Mouse (Mus musculus): ENCODE results near the gene Zranb1. TPM values are rescaled to one million over a fixed set of nuclear protein-coding genes. Genes with fewer than 3 reads are reported as not detected.

Zranb1 gene
- total RNA-seq (2021) = 30.4 and 33.9 TPM in 2 replicates
- long read RNA-seq, experiment 1, full-length matches to known transcripts = 33 of 58 reads
- long read RNA-seq, experiment 1, partial matches to known transcripts = 4 of 58 reads
- long read RNA-seq, experiment 1, other reads (novel, unspliced or antisense) = 21 of 58 reads
- long read RNA-seq, experiment 2, full-length matches to known transcripts = 11 of 26 reads
- long read RNA-seq, experiment 2, partial matches to known transcripts = 2 of 26 reads
- long read RNA-seq, experiment 2, other reads (novel, unspliced or antisense) = 13 of 26 reads

DNA sequence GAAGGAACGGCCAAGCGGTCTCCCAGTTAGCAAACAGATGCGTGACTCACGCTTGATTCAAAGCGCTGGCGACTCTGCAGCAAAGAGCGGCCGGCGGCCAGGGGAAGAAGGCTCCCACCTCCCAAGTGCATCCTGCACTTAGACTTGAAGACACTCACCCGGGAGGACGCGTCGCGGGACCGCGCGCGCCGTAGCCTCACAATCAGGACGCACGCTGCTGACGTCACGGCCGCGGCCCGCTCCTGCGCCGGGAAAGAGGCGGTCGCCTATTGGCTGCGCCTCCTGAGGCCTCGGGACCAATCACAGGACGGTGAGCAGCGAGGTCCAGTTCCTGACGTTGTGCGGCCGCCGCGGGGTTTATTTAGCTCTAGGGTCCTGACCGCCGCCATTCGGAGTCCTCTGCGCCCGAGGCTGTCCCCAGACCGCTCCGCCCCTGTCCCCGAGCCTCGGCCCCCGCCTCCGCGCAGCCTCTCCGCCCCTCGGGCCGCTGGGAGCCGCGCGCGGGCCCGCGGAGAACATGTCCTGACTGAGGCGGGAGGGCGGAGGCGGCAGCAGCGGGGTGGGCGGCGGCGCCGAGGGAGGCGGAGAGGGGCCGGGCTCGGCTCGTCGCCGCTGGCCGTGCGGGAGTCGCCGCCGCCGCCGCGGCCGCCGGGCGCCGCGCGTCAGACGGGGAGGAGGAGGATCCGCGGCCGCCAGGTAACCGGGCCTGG lies at the start of gene Zranb1:
Zranb1 (plus strand) TSS at position 293 of the 710 bp plus-strand sequence.
- peak; percentile 99 for DNase-seq

DNA sequence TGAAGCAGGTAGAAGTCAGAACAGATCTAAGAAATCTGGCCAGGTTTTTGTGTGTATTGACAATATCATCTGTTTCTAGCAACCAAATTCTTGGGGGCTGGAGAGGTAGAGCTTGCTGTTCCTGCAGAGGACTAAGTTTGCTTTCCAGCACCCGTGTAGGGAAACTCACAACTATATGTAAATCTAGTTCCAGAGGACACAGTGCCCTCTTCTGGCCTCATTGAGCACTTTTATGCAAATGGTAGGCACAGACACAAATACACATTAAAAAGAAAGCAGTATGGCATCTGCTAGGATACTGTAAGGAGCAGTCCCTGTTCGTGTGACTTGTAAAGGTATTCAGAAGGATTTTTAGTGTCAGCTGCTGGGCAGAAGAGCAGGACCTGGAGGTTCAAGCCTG lies 48.6 kb upstream of the Zranb1 start:
- DNase-seq = no peak

DNA sequence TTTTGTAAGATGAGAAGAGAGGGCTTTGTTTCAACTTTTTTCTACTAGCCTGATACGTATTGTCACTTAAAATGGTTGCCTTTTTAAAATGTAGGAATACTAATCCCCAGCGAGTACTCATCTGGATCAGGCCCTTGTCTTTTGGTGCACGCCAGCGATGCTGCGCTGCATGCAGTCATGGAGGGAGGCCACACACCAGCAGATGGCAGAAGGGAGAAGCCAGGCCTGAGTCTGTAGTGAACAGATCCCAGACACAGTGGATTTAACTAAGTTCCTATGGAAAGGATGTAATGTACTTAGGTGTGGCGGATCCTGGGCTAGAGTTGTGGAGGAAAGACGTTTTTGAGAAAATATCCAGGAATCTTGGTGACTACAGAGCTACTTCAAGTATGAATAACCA lies 46.9 kb upstream of the Zranb1 start:
- DNase-seq = no peak

DNA sequence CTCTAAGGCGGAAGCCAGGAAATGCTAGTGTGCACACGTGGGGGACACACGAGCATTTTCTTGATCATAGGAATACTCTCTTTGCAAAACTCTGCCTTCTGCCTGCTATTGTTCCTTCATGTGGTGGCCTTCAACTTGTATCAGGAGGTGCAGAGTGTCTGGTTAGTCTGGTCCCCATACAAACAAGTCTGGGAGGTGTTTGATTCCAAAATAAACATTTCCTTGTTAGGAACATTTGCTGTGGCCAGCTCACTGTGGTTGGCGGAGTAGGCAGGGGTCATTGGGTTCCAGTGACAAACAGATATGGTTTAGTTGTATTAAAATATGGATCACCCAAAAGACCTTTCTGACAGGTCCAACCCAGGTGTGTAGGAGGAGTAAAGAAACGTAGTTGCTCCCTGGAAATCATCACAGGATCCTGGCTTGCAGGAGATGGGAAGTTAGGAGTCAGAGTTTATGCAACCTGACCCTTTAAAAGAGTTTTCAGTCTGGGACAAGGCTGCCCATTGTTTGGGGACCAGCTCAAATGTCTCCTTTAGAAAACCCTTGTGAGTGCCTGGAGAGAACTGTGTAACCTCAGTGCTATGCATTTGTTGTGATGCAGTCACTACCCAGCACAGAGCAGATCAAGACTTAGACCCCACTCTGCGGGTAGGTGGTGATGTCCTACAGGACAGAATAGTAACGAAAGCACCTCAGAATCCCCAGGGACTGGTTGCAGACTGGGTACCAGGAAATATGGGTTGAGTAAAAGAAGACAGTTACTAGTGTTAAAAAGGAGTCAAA lies 43.7 kb upstream of the Zranb1 start:
- no peak for DNase-seq

DNA sequence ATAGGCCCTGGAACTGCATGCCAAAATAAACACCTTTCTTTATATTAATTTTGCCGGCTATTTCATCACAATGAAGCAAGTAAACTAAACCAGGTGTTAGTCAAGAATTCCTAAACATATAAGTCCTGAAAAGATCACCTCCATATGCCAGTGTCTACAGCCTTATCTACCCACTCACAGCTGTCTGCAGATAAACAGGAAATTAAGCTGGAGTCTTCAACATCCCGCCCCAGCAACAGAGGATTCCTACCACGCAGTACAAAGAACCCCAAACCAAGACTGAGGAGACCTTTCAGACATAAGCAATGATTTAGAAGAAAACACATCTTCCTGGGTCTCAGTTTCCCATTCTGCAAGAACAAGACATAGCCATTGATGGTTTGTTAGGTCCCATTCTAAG lies 42.9 kb upstream of the Zranb1 start:
- DNase-seq = no peak

DNA sequence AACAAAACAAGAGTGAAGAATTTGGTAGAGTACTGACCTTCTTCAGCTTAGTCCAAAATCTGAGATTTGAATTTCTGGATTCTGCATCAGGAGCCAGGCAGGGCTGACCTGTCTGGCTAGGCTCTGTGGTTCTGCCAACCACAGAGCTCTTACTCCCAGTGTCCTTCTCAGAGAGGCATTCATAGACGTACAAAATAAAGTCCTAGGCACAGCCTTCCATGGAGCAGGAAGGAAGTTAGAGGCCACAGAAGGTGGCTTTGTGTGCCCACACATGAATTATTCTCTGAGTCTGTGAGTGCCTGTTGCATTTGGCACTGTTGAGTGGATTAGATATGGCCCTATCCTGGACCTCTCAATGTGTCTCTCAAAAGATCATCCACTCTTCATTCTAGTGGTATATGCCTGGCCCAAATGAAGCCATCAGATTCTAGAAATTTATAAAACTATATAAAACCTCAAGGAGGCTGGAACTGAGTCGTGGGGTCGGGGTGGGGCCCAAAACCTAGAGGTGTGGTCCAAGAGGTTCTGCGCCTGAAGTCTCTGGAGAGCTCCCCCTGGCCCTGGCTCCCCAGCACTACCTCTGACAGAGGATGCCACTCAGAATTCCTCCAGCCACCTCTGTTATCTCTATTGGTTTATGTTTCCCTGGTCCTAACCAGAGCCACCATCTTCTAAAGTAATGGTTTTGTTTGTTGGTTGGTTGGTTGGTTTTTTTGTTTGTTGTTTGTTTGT lies 42.3 kb upstream of the Zranb1 start:
- no peak for DNase-seq

DNA sequence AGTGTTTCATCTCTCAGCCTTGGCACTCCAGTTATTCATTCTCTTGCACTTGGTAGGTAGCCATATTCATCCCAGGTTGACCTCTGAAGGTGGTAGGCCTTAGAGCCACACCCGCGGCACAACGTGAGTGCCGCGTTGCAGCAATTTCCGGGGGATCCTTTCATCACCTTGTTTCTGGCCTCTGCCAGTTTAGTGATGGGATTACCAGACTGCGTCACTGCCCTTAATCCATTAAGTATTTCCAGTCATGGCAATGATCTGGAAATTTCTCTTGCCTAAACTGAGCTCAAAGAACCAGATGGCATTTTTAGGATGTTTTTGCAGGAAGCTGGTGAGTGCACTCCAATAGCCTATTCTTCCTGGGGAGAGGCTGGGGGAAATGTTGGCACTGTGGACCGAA lies 41.3 kb upstream of the Zranb1 start:
- DNase-seq = no peak

DNA sequence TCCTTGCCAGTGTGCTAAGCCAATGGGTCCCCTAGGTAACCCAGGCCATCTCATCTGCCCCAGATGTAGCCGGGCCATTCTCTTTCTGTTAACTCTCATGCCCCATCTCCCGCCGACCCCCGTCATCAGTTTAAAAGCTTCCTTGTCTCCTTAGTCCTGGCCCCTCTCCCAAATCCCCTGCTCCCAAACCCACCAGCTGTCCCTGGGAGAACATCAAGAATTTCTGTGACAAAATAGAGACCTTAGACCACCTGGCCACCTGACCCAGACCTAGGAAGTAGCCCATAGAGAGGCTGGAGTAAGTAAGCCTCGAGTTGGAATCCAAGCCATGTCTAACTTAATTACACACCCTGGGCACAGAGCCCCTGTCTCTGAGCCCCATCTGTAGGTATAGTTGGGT lies 40.7 kb upstream of the Zranb1 start:
- no peak for DNase-seq

DNA sequence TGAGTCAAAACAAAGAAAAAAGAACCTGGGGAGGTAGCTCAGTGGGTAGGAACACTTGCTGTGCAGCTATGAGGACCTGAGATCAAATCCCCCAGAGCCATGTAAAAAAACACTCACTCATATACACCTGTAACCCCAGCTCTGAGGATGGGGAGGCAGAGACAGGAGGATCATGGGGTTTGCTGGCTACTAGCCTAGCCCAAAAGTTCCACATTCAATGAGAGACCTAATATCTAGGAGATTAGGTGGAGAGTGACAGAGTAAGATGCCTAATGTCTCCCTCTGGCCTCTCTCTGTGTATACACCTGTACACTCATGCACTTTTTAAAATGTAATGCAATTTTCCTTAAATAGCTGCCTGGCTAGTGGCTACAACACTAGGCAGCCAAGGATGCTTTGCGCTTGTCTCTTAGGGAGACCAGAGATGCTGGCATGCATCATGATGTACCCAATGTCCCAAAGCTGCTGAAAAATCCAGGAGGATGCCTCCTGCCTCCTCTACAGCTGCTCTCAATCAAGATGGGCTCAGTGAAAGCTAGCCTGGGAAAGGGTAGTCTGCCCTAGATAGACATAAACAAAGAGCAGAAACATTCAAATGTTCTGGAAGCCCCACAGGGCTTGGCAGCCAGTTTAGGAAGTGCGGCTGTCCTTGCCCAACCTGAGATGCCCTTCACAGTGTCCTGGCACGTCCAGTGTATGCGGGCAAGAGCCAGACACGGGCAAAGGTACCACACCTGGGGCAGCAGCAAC lies 39.2 kb upstream of the Zranb1 start:
- DNase-seq = peak; percentile 28

DNA sequence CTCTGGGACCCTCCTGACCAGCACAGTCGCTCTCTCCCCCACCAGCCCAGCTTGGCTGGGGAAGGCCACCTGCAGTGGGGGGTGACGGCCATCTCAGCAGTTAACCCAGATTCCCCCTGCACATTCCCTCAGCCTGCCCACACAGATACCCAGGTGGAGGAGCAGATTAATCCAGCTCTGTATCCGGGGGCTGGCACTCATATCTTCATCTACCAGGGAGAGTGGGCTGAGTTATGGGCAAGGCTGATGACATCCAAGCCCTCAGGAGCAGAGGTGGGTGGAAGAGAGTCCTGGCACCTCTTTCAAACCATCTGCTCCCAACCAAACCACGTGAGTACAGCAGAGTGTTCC lies 38.7 kb upstream of the Zranb1 start:
- DNase-seq = no peak

DNA sequence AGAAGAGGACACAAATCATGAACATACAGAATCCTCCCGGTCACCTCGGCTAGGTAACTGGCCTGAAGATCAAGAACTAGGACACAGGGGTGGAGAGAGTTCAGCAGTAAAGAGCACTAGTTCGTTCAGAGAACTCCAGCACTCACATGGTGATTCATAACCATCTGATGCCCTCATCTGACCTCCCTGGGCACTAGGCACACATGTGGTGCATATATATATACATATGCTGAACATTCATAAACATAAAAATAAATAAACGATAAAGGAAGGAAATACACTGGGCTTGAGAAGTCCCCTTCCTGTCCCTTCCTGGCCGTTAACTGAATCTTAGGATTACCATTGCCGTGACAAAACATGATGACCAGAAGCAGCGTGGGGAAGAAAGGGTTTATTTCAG lies 38.1 kb upstream of the Zranb1 start:
- DNase-seq = no peak

DNA sequence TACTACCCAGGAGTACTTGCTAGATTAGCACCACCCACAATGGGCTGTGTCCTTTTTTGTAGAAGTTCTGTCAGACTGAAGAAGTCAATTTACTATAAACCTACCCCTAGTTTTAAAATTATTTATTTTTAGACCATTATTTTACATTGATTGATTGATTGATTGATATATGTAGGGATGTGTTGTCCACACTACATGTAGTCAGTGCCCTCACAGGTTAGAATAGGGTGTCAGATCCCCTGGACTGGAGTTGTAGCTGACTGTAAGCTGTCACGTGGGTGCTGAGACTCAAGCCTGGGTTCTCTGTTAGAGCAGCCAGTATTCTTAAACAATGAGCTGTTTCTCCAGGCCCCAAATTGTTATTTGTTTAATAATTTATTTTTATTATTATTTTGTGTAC lies 37.6 kb upstream of the Zranb1 start:
- no peak for DNase-seq

DNA sequence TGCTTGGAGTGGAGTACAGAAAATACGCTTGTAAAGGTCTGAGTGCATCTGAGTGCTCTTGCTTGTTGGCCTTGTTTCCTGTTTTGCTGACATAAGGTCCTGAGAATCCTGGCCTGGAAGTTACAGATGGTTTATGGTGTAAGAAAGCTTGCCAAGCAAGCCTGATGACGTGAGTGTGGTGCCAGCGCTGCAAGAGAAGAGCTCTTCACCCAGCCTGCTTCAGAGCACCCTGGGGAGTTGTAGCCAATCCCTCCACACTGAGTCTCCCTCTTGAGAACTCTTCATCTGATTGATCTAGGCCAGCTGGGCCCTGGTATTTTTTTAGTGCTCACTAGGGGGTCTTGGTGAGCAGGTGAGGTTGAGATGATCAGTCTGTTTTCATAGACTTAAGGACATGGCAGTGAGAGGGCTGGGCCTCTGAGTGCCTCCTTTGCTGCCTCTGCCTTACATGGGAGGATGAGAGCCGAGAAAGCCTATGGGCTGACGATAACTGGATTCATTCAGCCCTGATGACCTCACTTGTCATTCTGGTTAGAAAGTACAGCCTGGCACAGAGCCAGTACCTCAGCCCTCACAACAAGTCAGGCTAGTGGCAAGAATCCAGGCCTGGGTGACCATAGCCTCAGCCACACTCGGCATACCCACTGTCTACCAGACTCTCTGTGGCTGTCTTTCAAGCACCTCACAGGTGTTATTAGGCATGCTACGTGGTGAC lies 35.9 kb upstream of the Zranb1 start:
- peak; percentile 86 for DNase-seq

DNA sequence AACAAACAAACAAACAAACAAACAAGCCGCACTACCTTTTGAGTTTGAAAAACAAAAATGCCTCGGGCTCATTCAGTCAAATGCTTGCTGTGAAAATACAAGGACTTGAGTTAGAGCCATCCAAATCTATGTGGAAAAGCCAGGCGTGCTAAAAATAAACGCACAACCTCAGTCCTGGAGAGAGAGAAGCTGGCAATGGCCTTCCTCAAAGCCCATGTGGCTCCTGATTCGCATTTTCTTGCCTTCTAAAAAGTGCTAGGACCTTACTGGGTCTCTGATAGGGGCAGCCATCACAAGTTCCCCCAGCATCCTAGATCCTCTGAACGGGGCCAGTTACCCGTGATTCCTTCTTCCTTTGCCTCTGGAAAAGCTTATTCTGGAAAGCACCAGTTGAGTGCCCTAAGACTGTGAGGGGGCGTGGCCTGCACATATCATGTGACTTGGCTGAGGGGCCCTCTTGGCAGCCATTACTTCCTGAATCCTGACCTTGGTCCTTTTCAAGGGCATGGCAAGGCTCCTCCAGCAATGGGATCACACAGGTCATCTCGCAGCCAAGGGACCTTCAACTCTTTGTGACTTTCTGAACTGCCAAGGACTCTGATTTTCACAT lies 34.6 kb upstream of the Zranb1 start:
- DNase-seq = peak; percentile 82

DNA sequence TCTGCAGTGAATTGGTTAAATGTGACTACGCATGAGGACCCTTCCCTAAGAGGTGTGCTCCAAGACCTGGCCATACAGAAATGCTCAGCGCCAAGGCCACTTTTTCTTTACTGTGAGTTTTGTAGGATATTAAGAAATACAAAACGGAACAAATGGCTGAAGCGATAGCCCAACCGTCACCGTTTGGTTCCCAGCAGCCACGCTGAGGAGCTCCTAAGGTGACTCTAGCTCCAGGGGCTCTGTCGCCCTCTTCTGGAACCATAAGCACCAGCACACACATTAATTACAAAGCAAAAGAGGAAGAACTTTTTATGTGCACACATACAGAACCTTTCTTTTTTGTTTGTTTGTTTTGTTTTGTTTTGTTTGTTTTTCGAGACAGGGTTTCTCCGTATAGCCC lies 33.7 kb upstream of the Zranb1 start:
- no peak for DNase-seq

DNA sequence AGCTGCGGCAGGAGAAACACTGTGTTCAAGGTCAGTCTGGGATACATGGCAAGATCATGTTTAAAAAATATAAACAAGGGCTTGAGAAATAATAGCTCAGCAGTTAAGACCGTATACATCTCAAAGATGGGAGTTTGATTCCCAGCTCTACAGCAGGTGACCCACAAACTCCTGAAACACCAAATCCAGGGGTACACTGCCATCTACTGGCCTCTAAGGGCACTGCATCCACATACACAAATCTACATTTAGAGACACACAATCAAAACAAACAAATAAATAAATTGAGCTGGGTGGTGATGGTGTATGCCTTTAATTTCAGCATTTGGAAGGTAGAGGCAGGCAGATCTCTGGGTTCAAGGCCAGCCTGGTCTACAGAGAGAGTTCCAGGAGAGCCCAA lies 32.7 kb upstream of the Zranb1 start:
- peak; percentile 28 for DNase-seq

DNA sequence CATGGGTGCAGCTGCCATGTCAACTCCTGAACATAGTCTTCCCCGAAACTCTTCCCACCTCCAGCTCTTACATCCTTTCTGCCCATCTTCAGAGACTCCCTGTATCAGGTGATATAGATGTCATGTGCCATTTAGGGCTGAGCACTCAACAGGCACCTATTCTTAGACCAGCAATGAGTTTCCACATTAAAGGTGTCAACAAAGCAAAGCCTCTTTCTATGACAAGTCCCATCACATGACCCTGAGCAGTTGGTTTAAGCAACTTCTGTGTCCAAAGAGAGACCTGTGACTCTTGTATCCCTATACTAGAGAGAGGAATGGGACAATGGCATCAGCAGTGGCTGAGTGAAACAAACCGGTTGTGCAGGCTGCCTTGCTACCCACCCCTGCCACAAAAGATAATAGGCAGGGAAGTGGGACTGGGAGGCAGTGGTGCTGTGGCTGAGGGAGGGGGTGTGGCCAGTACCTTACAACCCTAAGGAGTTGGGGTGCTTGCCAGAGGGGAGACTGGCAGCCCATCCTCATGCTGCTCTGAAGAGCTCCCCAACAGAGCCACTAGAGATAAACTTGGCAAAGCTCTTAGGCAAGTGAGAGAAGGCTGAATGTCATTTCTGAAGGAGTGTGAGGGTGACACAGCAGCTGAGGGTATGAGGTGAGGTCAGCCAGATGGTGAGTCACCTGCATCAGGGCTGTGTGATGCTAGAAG lies 30.0 kb upstream of the Zranb1 start:
- DNase-seq = peak; percentile 47

DNA sequence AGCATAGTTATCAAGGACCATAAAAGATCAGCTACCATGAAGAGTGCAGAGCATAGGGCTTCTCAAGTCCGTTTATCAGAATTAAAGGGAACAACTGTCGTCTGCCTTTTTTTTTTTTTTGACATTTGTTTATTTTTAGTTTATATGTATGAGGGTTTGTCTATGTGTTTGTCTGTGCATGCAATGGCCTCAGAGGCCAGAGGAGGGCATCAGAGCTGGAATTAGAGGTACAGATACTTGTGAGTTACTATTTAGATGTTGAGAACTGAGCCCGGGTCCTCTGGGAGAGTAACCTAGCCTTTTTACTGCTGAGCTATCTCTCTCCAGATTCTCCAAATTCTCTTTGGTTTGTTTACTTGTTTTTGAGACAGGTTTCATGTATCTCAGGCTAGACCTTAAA lies 27.1 kb upstream of the Zranb1 start:
- DNase-seq = no peak

DNA sequence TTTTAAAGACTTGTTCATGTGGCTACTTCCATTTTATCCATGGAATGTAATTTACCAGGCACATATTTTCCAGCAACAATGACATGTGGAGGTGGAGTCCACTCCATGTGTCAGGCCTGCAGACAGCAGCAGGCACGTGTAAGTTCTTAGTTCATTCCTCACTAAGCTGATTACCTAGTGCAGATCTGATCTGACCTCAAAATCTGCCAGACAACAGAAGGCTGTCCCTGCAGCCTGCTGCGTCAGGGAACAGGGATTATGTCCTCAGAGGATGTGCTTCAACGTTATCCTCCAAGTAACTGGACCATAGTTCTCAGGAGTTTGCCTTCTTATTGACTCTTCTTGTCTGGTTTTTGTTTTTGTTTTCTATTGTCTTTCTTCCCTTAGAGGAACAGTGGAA lies 9.0 kb upstream of the Zranb1 start:
- DNase-seq = no peak

DNA sequence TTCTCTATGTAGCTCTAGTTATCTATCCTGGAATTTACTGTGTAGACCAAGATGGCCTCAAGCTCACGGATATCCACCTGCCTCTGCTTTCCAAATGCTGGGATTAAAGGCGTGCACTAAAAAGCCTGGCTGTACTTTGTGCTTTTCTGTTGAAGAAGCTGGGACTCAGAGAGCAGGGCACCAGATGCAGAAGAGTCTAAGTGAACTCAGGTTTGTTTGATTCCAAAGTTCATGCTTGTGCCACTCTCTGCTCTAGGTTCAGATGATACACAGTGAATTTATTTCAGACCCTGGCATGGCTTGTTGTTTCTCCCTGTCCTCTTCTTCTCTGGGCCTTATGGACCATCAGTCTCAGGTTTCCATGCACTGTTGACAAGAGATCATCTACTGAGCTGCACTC lies 5.7 kb upstream of the Zranb1 start:
- no peak for DNase-seq

Data from adrenal gland, postnatal 14 days (tissue).